ENCODE assay signal across 8 mouse cellular contexts in genomic region chr3:32529303-32529898, GRCm38 (mm10). TPM values are rescaled to one million over a fixed set of nuclear protein-coding genes. Genes with fewer than 3 reads are reported as not detected.
DNase-seq lines count a peak whose midpoint lies in the region; ATAC-seq and TF ChIP-seq lines count a peak whose summit lies in the region.

Gene Mfn1, plus strand, starts transcription at chr3:32529465.

- under 1% methylated on average over 47 of the region's 47 CpGs for WGBS in hindbrain, embryonic 13.5 days

- peak within 1 kb of the TSS; percentile 71 for H3K4me3 ChIP-seq in hindbrain, embryonic 13.5 days

- peaks cover 25% of the 10 kb centered on the region for H3K36me3 ChIP-seq in hindbrain, embryonic 13.5 days

- H3K9me3 ChIP-seq in hindbrain, embryonic 13.5 days: no peaks in the 10 kb centered on the region

- peak; percentile 100 for ATAC-seq in Patski
- ATAC-seq in hindbrain, embryonic 13.5 days (ENCODE audit: low FRiP score): peak; percentile 100

- in situ Hi-C loops in Patski (cut with MboI; ENCODE audit: low pct_unique_long_range_greater_than_20kb): no loop called here

- peak within 1 kb of the TSS; percentile 88 for H3K9ac ChIP-seq in hindbrain, embryonic 13.5 days

- H3K4me1 ChIP-seq in hindbrain, embryonic 13.5 days (replicated peaks): peaks cover 12% of the 10 kb centered on the region

- H3K27me3 ChIP-seq in Patski: no peaks in the 10 kb centered on the region
- no peaks in the 10 kb centered on the region for H3K27me3 ChIP-seq in hindbrain, embryonic 13.5 days

- peak within 1 kb of the TSS; percentile 57 for H3K4me2 ChIP-seq in hindbrain, embryonic 13.5 days

- DNase-seq in Patski (ENCODE audit: low read depth, low spot score): peak; percentile 94
- DNase-seq in cerebellum, postnatal 14 days: peak; percentile 90 to 91
- DNase-seq in frontal cortex, postnatal 14 days (ENCODE audit: low spot score in 2 of 2): peak; percentile 88 to 90
- peak; percentile 72 to 81 for DNase-seq in layer of hippocampus, postnatal 25 days (ENCODE audit: extremely low spot score in 1 of 2, low spot score in 1 of 2)
- DNase-seq in lung, postnatal 25 days (ENCODE audit: low spot score): peak; percentile 96
- DNase-seq in retina, embryonic 14.5 days (ENCODE audit: low spot score): peak; percentile 95
- DNase-seq in thymus, postnatal 4 days: peak; percentile 91

- CTCF ChIA-PET in Patski (lab: Charles Lee): interaction anchor here (0.6 to 1.7 kb wide), 6 partner anchors 10 to 196 kb away, joined by 3 to 9 read pairs (median 3); no protein-coding TSS in a partner anchor

- no peak for TF ChIP-seq CTCF in Patski (IDR thresholded peaks at IDR 0.05)

- POLR2A ChIA-PET in Patski (lab: Charles Lee): interaction anchor here (0.6 to 1.9 kb wide), 10 partner anchors 10 to 69 kb away, joined by 3 to 6 read pairs (median 5); partner anchors contain the start of gene Zfp639

- peak within 1 kb of the TSS; percentile 82 for H3K27ac ChIP-seq in hindbrain, embryonic 13.5 days

RNA-seq across cellular contexts. Expression of gene Mfn1, which starts in this region (rescaled TPM):
- polyA plus RNA-seq in Patski (2021): 155 TPM
- 39.2 and 43.7 TPM in 2 replicates for polyA plus RNA-seq in hindbrain, embryonic 13.5 days (2015; fragmentation: Nextera tagmentation; extraction: Ambion mirVana)
- 100 to 1,000 TPM in 1 of 2 experiments, 10 to 100 TPM in 1; 87.7 to 100 TPM for total RNA-seq in layer of hippocampus, postnatal 25 days (2021)

Comparison
In these comparisons a context has a peak if more than half of its experiments do, and no peak if none do; other contexts are left out.
1. Peak in every context shown above with its lines: DNase-seq, ATAC-seq, H3K4me3 ChIP-seq and H3K27ac ChIP-seq.